Mouse (Mus musculus): ENCODE results near the gene Ndufa9. TPM values are rescaled to one million over a fixed set of nuclear protein-coding genes. Genes with fewer than 3 reads are reported as not detected.

Gene Ndufa9
- polyA plus RNA-seq, 1 experiment from 2014 or later = 172 TPM

Other genes with a start within 250 kb of the Ndufa9 start
- 2.6 and 2.7 TPM in 2 replicates for gene Kcna1, start 202.8 kb downstream of the Ndufa9 start, polyA plus RNA-seq (2016; fragmentation: Nextera tagmentation; extraction: Ambion mirVana)
- 12.4 and 14.4 TPM in 2 replicates for gene Kcna6, start 108.5 kb downstream of the Ndufa9 start, polyA plus RNA-seq (2016; fragmentation: Nextera tagmentation; extraction: Ambion mirVana)
- gene Akap3, start 4.0 kb upstream of the Ndufa9 start, polyA plus RNA-seq (2016; fragmentation: Nextera tagmentation; extraction: Ambion mirVana) = 0.08 TPM in 1 of 2 replicates, not detected in the other
- 0.14 and 0.33 TPM in 2 replicates for gene Dyrk4, start 72.7 kb upstream of the Ndufa9 start, polyA plus RNA-seq (2016; fragmentation: Nextera tagmentation; extraction: Ambion mirVana)
- 58.0 and 66.0 TPM in 2 replicates for gene Rad51ap1, start 90.5 kb upstream of the Ndufa9 start, polyA plus RNA-seq (2016; fragmentation: Nextera tagmentation; extraction: Ambion mirVana)
- gene D6Wsu163e, start 90.8 kb upstream of the Ndufa9 start, polyA plus RNA-seq (2016; fragmentation: Nextera tagmentation; extraction: Ambion mirVana) = 15.5 and 16.0 TPM in 2 replicates
- gene Fgf6, start 166.4 kb upstream of the Ndufa9 start, polyA plus RNA-seq (2016; fragmentation: Nextera tagmentation; extraction: Ambion mirVana) = 0.24 and 0.29 TPM in 2 replicates
- gene Fgf23, start 223.8 kb upstream of the Ndufa9 start, polyA plus RNA-seq (2016; fragmentation: Nextera tagmentation; extraction: Ambion mirVana) = 0.09 and 0.20 TPM in 2 replicates